In the genomic region with DNA sequence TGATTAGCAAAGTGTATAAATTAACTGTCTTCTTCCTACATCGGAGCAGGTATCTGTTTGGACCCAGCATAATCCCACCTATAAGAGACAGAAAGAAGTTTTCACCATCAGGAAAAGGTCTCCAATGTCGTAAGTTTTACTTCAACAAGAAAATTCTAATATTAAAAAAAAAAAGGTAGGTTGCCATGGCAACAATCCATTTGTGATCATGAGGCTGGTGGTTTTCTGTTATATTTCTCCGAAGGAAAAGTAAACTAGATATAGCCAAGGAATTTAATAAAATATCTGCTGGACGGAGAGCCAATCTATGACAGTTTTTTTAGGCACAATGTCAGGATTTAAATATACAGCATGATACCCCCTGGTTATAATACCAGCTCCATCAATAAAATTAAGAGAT, we compare ENCODE assay signal across 19 mouse cellular contexts.
"Had no signal": no experiment of that assay in that cellular context is flagged by ENCODE, and none has a peak within 500 bp of the region (broad histone marks: within the 10 kb centered on the region; RNA-seq: fewer than 3 reads in every experiment).

No protein-coding gene starts in this region.

- H3K27ac ChIP-seq: kidney, embryonic 15.5 days; left cerebral cortex, adult 2 months; liver, embryonic 13.5 days; neural tube, embryonic 12.5 days; neural tube, embryonic 15.5 days had no signal

- H3K9me3 ChIP-seq: kidney, embryonic 15.5 days; liver, embryonic 13.5 days; neural tube, embryonic 12.5 days; neural tube, embryonic 15.5 days had no signal

- H3K9ac ChIP-seq: kidney, embryonic 15.5 days; liver, embryonic 13.5 days; neural tube, embryonic 12.5 days; neural tube, embryonic 15.5 days had no signal

- H3K4me1 ChIP-seq: kidney, embryonic 15.5 days; liver, embryonic 13.5 days; neural tube, embryonic 12.5 days had no signal

- H3K4me2 ChIP-seq: kidney, embryonic 15.5 days; liver, embryonic 13.5 days; neural tube, embryonic 12.5 days; neural tube, embryonic 15.5 days had no signal

- H3K36me3 ChIP-seq: kidney, embryonic 15.5 days; liver, embryonic 13.5 days; neural tube, embryonic 12.5 days; neural tube, embryonic 15.5 days had no signal

- H3K4me3 ChIP-seq: kidney, embryonic 15.5 days; left cerebral cortex, adult 2 months; liver, embryonic 13.5 days; neural tube, embryonic 12.5 days; neural tube, embryonic 15.5 days had no signal

- DNase-seq: kidney, adult 11 months; kidney, adult 8-10 months; kidney, postnatal 10 days; kidney, postnatal 36 days; layer of hippocampus, postnatal 36 days; liver, embryonic 13.5 days; lung, adult 2 months; lung, postnatal 14 days; lung, postnatal 4 days; right cerebral cortex, adult 18-20 months; right cerebral cortex, postnatal 14 days; spleen, adult 18-20 months; thymus, adult 18-20 months; thymus, postnatal 14 days; thymus, postnatal 4 days had no signal

- H3K27me3 ChIP-seq: kidney, embryonic 15.5 days; liver, embryonic 13.5 days; neural tube, embryonic 12.5 days; neural tube, embryonic 15.5 days had no signal
